Mouse (Mus musculus) kidney, adult 11 months (tissue): ENCODE measurements at regions not wholly inside any gene's neighbourhood (a gene's known extent, or its start where the extent isn't known, plus 50 kb on each side); places are given as distances from the start of the nearest gene placed in this dataset.

Experiments
- DNase-seq: peaks from one replicate; pipeline ENCODE4 v3.0.0; 2022

- DNase-seq: no peak
These were observed 247.7 kb upstream of the Spred2 start for GRCm38 (mm10) chr11:19676514-19676913.

GRCm38 (mm10) chr11:19679041-19679440 lies 245.1 kb upstream of the Spred2 start:
- DNase-seq: no peak

- DNase-seq: no peak
These were observed 244.5 kb upstream of the Spred2 start for GRCm38 (mm10) chr11:19679669-19680068.

- DNase-seq: no peak
These were observed 223.0 kb upstream of the Spred2 start for GRCm38 (mm10) chr11:19701198-19701597.

- DNase-seq: no peak
These were observed 215.4 kb upstream of the Spred2 start for GRCm38 (mm10) chr11:19708821-19709220.

GRCm38 (mm10) chr11:19709337-19709736 lies 214.8 kb upstream of the Spred2 start:
- no peak for DNase-seq

- no peak for DNase-seq
These were observed 211.1 kb upstream of the Spred2 start for GRCm38 (mm10) chr11:19713091-19713490.

- DNase-seq: no peak
These were observed 210.6 kb upstream of the Spred2 start for GRCm38 (mm10) chr11:19713597-19713996.

- no peak for DNase-seq
These were observed 210.0 kb upstream of the Spred2 start for GRCm38 (mm10) chr11:19714211-19714610.

GRCm38 (mm10) chr11:19714888-19715595 lies 209.1 kb upstream of the Spred2 start:
- no peak for DNase-seq

GRCm38 (mm10) chr11:19718165-19718564 lies 206.0 kb upstream of the Spred2 start:
- DNase-seq: no peak

- DNase-seq: no peak
These were observed 195.1 kb upstream of the Spred2 start for GRCm38 (mm10) chr11:19729031-19729430.

- no peak for DNase-seq
These were observed 193.4 kb upstream of the Spred2 start for GRCm38 (mm10) chr11:19730747-19731146.

- DNase-seq: no peak
These were observed 188.1 kb upstream of the Spred2 start for GRCm38 (mm10) chr11:19736076-19736475.

- DNase-seq: no peak
These were observed 187.2 kb upstream of the Spred2 start for GRCm38 (mm10) chr11:19736926-19737325.

GRCm38 (mm10) chr11:19737331-19737730 lies 186.8 kb upstream of the Spred2 start:
- no peak for DNase-seq

GRCm38 (mm10) chr11:19737807-19738206 lies 186.4 kb upstream of the Spred2 start:
- no peak for DNase-seq

- DNase-seq: no peak
These were observed 184.5 kb upstream of the Spred2 start for GRCm38 (mm10) chr11:19739527-19740151.

GRCm38 (mm10) chr11:19740562-19740961 lies 183.6 kb upstream of the Spred2 start:
- no peak for DNase-seq

GRCm38 (mm10) chr11:19747097-19747972 lies 176.8 kb upstream of the Spred2 start:
- DNase-seq: no peak

- no peak for DNase-seq
These were observed 176.1 kb upstream of the Spred2 start for GRCm38 (mm10) chr11:19747973-19748559.

GRCm38 (mm10) chr11:19758892-19759291 lies 165.3 kb upstream of the Spred2 start:
- DNase-seq: no peak
